Mouse (Mus musculus) neural tube, embryonic 15.5 days (tissue): ENCODE data around the gene Trip10. TPM values are rescaled to one million over a fixed set of nuclear protein-coding genes. Genes with fewer than 3 reads are reported as not detected.

ENCODE experiments used
- ATAC-seq: fragments of 200-750 bp; cut with Nextera tagmentation; 2 replicates; pipeline ENCODE4 v1.8.0; 2017; ENCODE audit warnings: mild to moderate bottlenecking, moderate TSS enrichment, moderate library complexity; ENCODE audit not compliant: low FRiP score
- H3K27ac ChIP-seq: fragments of 300-500 bp; sonication (generic); replicated peaks from 2 replicates; pipeline ENCODE4 v1.5.1; 2015; ENCODE audit warnings: mild to moderate bottlenecking, inconsistent platforms
- H3K27me3 ChIP-seq: fragments of 300-500 bp; sonication (generic); replicated peaks from 2 replicates; pipeline ENCODE4 v1.6.1; 2015; ENCODE audit warnings: inconsistent platforms
- H3K36me3 ChIP-seq: fragments of 300-500 bp; sonication (generic); 2 replicates; pipeline ENCODE4 v1.6.1; 2015; ENCODE audit warnings: inconsistent platforms
- H3K4me1 ChIP-seq: fragments of 300-500 bp; sonication (generic); 2 replicates; pipeline ENCODE4 v1.6.1; 2015; ENCODE audit warnings: inconsistent platforms
- H3K4me2 ChIP-seq: fragments of 300-500 bp; sonication (generic); 2 replicates; pipeline ENCODE4 v1.6.1; 2015; ENCODE audit warnings: inconsistent platforms, mild to moderate bottlenecking, moderate library complexity
- H3K4me3 ChIP-seq: fragments of 300-500 bp; sonication (generic); replicated peaks from 2 replicates; pipeline ENCODE4 v1.5.1; 2015; ENCODE audit warnings: mild to moderate bottlenecking, inconsistent platforms
- H3K9ac ChIP-seq: fragments of 300-500 bp; sonication (generic); replicated peaks from 2 replicates; pipeline ENCODE4 v1.6.1; 2015; ENCODE audit warnings: mild to moderate bottlenecking, inconsistent platforms
- H3K9me3 ChIP-seq: fragments of 300-500 bp; sonication (generic); replicated peaks from 2 replicates; pipeline ENCODE4 v1.6.1; 2016; ENCODE audit warnings: inconsistent platforms
- WGBS: fragments of 180-500 bp; shearing (Covaris S2); methylation state at CpG from one replicate; pipeline ENCODE4 v1.1.7; 2015; ENCODE audit warnings: mixed read lengths; 5-methylcytosine and 5-hydroxymethylcytosine counted together
- polyA plus RNA-seq: library from polyadenylated mRNA; unstranded; fragments of >200 nt; fragmentation: Nextera tagmentation; extraction: Ambion mirVana; gene quantifications from 2 replicates; pipeline ENCODE4 v1.2.1, GENCODE M21; 2015

Gene Trip10
- polyA plus RNA-seq, 1 experiment from 2014 or later = 9.3 TPM

DNA sequence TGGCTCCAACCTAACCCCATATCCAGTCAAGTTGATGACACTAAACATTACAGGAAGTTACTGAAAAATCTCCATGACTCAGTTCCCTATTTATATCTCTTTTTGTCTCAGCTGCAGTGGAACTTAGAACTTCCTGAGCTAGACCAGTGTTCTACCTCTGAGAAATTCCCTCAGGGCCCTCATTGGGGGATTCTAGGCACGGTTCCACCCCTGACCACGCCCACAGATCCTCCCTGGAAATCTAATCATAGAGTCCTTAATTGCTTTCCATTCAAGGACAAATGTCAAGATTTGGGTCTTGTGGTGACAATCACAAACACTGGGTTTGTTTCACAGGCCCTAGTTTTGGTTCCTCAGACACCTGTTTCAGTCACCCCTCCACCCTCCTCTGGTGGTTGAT lies 35.8 kb downstream of the Trip10 start:
- Histone ChIP-seq H3K9ac (no peak overlapping the region), H3K36me3 (no peaks in the 10 kb centered on the region), H3K27ac (no peak overlapping the region), H3K9me3 (no peaks in the 10 kb centered on the region), H3K4me1 (no peaks in the 10 kb centered on the region), H3K4me2 (no peak overlapping the region), H3K4me3 (no peak overlapping the region), H3K27me3 (no peaks in the 10 kb centered on the region)
- no peak for ATAC-seq
- 65% methylated on average over 2 of the region's 2 CpGs for WGBS

DNA sequence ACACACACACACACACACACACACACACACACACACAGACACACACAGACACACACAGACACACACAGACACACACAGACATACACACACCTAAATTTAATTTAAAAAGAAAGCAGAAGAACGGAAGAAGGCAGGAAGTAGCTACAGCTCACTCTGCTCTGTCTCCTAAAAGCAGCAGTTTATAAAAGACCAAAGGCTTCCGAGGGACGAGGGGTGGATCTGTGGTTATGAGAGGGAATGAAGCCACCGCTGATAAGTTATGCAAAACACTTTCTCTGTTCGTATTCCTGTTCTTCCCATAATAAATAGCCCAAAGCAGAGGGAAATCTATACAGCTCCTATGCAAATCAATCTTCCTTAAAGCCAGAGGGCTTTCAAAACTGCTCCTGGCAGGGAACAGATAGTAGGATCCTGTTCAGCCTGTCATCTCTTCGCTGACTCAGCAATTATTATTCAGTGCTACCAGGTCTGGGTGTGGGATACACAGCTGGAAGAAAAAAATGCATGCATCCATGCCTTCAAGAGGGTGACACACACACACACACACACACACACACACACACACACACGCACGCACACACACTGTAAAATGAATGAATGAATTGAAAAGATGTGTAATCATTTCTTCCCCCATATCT lies 37.6 kb downstream of the Trip10 start:
- Histone ChIP-seq H3K4me1 (no peaks in the 10 kb centered on the region), H3K9ac (no peak overlapping the region), H3K27me3 (no peaks in the 10 kb centered on the region), H3K27ac (no peak overlapping the region), H3K9me3 (no peaks in the 10 kb centered on the region), H3K4me3 (no peak overlapping the region), H3K36me3 (no peaks in the 10 kb centered on the region), H3K4me2 (no peak overlapping the region)
- no peak for ATAC-seq
- 71% methylated on average over 8 of the region's 8 CpGs for WGBS

DNA sequence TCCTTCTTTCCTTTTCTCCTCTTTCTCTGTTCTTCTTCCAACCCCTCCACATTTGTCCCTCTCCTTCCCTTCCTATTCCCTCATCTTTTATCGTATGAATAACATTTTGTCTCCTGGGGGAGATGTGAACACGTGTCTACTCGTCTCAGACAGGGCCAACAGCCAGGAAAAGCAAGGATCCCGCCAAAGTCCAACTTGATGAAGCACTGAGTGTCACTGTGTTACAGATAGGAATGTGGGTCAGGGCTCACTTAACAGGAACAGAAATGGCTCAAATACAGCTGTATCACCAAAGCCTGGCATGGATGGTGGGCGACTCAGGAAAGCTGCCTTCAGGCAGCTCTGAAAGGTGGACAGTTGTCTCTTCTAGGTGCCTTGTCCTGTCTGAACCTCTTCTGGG lies 40.0 kb downstream of the Trip10 start:
- Histone ChIP-seq H3K36me3 (no peaks in the 10 kb centered on the region), H3K27ac (no peak overlapping the region), H3K9me3 (no peaks in the 10 kb centered on the region), H3K27me3 (no peaks in the 10 kb centered on the region), H3K9ac (no peak overlapping the region), H3K4me3 (no peak overlapping the region), H3K4me2 (no peak overlapping the region), H3K4me1 (no peaks in the 10 kb centered on the region)
- ATAC-seq = no peak
- WGBS = 90% methylated on average over 5 of the region's 5 CpGs

DNA sequence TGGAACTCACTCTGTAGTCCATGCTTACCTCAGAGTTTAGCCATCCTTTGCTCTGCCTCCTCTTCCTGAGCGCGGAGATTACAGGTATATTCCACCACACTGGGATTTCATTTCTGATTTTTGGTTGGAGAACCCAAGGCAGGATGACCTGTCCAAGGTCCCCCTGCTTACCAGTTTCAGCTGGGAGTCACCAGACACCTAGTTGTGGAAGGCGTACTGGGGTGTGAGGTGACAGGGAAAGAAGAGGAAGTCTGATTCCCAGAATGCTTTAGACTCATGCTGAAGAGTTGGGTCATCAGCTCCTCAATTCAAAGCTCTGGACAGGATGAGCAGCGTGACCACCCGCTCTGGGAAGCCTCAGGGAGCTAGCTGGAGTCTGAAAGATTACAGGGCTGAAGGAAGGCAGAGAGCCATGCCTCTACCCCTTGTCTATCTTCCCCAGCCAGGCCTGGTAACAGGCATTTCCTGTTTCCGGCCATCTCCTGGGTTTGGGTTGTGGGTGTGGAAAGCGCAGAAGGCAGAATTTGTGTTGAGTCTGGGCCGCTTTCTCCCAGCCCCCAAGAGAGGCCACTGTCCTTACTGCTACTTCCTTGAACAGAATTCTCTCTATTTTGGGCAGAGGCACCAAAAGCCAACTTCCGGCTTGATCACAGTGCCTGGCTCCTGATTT lies 40.9 kb downstream of the Trip10 start:
- Histone ChIP-seq H3K9ac (no peak overlapping the region), H3K9me3 (no peaks in the 10 kb centered on the region), H3K4me2 (no peak overlapping the region), H3K4me1 (no peaks in the 10 kb centered on the region), H3K27me3 (no peaks in the 10 kb centered on the region), H3K36me3 (no peaks in the 10 kb centered on the region), H3K27ac (no peak overlapping the region), H3K4me3 (no peak overlapping the region)
- no peak for ATAC-seq
- WGBS = 91% methylated on average over 9 of the region's 9 CpGs

DNA sequence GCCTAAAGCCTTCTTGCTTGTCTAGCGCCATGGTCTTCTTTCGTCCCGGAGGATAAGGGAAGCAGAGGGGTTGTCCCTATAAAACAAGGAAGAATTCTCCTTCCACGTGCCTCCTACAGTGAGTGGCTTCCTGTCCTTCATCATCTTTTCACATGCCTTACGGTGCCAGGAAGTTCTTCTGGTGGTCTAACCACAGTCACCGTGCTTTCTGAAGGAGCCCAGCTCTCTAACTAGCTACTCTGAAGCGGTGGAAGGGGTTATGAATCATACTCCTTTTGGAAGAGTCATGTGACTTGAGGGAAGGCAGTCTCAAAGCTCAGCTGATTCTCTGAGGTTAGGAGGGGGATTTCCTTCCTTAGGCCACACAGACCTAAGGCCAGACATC lies 41.4 kb downstream of the Trip10 start:
- Histone ChIP-seq H3K27me3 (no peaks in the 10 kb centered on the region), H3K27ac (no peak overlapping the region), H3K9ac (no peak overlapping the region), H3K36me3 (no peaks in the 10 kb centered on the region), H3K4me1 (no peaks in the 10 kb centered on the region), H3K4me2 (no peak overlapping the region), H3K9me3 (no peaks in the 10 kb centered on the region), H3K4me3 (no peak overlapping the region)
- 84% methylated on average over 7 of the region's 7 CpGs for WGBS
- no peak for ATAC-seq

DNA sequence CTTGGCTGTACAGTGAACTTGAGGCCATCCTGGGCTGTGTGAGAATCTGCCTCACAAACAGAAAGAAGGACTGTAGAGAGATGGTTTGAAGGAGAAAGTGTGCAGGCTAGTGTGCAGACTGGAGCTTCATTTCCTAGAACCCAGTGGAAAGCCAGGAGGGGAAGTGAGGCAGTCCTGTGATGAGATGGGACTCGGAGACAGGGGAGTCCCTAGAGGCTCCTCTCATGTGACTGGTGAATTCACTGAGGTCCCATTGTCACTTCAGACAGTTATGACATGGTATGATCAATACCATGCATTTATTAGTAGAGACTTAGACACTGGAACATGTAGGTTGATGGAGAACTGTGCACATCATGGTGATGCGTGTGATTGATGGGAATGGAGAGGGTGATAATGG lies 43.0 kb downstream of the Trip10 start:
- Histone ChIP-seq H3K9me3 (no peaks in the 10 kb centered on the region), H3K4me1 (no peaks in the 10 kb centered on the region), H3K27ac (no peak overlapping the region), H3K9ac (no peak overlapping the region), H3K4me2 (no peak overlapping the region), H3K4me3 (no peak overlapping the region), H3K27me3 (no peaks in the 10 kb centered on the region), H3K36me3 (no peaks in the 10 kb centered on the region)
- WGBS = 87% methylated on average over 2 of the region's 2 CpGs
- no peak for ATAC-seq

DNA sequence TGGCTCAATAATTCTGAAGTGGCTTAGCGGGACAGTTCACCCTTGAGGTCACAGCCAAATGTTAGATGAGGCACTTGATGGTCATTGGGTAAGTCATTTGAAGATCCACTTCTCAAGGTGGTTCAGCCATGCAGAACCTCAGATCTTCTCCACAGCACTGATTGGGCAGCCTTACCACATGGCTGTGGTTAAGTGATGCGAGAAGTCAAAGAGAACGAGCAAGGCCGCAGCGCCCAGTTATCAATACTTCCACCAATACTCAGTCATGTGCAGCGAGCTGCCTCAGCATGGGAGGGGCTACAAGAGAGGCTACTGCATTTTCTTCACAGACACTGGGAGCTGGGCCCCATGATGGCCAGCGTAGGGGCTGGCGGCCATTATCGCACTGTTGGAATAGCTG lies 43.7 kb downstream of the Trip10 start:
- Histone ChIP-seq H3K27ac (no peak overlapping the region), H3K4me3 (no peak overlapping the region), H3K9me3 (no peaks in the 10 kb centered on the region), H3K4me2 (no peak overlapping the region), H3K36me3 (no peaks in the 10 kb centered on the region), H3K27me3 (no peaks in the 10 kb centered on the region), H3K9ac (no peak overlapping the region), H3K4me1 (no peaks in the 10 kb centered on the region)
- 94% methylated on average over 9 of the region's 9 CpGs for WGBS
- no peak for ATAC-seq

DNA sequence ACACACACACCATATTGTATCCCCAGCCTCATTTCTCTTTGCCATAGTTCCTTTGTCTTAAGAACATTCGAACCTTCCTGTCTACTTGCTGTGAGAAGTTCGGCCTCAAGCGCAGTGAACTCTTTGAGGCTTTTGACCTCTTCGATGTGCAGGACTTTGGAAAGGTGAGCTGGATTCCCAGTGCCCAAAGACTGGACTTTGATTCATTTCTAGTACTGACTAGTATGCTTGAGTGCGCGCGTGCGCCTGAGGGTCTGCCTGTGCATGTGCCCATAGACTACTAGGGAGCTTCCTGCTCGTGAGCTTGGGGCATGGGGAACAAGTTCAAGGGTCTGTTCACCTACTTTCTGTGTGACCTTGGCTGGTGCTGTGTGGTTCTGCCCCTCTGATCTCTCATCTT lies 46.7 kb downstream of the Trip10 start:
- Histone ChIP-seq H3K27ac (no peak overlapping the region), H3K9ac (no peak overlapping the region), H3K36me3 (no peaks in the 10 kb centered on the region), H3K4me1 (no peaks in the 10 kb centered on the region), H3K9me3 (no peaks in the 10 kb centered on the region), H3K4me3 (no peak overlapping the region), H3K4me2 (no peak overlapping the region), H3K27me3 (no peaks in the 10 kb centered on the region)
- 94% methylated on average over 9 of the region's 9 CpGs for WGBS
- no peak for ATAC-seq

DNA sequence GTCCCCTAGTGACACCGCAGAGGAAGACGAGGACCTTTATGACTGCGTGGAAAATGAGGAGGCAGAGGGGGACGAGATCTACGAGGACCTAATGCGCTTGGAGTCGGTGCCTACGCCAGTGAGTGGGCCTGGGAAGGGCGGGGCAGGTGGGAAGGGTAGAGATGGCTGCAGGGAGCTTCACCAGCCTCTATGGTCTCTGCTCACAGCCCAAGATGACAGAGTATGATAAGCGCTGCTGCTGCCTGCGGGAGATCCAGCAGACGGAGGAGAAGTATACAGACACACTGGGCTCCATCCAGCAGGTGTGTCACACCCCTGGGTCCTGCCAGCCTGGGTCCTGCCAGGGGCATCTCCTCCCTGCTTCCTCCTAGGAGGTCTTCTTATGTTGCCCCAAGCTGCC lies 47.8 kb downstream of the Trip10 start:
- H3K9me3 ChIP-seq = no peaks in the 10 kb centered on the region
- WGBS = 90% methylated on average over 12 of the region's 12 CpGs
- no peaks in the 10 kb centered on the region for H3K27me3 ChIP-seq

DNA sequence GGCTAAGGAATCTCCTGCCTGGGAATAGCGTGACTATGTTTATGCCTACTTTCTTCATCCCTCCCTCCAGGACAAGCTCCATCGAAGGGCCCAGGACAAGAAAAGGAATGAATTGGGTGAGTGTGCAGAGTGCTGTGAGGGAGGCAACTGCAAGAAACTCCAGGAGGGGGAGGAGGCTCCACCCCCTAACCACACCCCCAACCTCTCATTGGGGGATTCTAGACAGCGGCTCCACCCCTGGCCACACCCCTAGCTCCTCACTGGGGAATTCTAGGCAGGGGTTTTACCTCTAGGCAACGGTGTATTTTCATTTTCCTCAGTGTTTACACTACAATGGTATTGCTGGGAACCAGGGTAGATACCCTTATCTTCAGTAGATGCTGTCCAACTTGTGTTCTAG lies 56.3 kb downstream of the Trip10 start:
- no peak for ATAC-seq
- H3K36me3 ChIP-seq = no peaks in the 10 kb centered on the region
- 70% methylated on average over 4 of the region's 4 CpGs for WGBS
- H3K27me3 ChIP-seq = no peaks in the 10 kb centered on the region
- no peak overlapping the region for H3K4me2 ChIP-seq
- no peak overlapping the region for H3K4me3 ChIP-seq
- no peak overlapping the region for H3K27ac ChIP-seq
- no peaks in the 10 kb centered on the region for H3K9me3 ChIP-seq
- no peak overlapping the region for H3K9ac ChIP-seq
- H3K4me1 ChIP-seq = no peaks in the 10 kb centered on the region

More for the DNA sequence above, 47.8 kb downstream of the Trip10 start:
- no peak for ATAC-seq
- H3K9ac ChIP-seq = no peak overlapping the region
- H3K4me3 ChIP-seq = no peak overlapping the region
- H3K4me1 ChIP-seq = no peaks in the 10 kb centered on the region
- H3K36me3 ChIP-seq = no peaks in the 10 kb centered on the region
- H3K4me2 ChIP-seq = no peak overlapping the region
- no peak overlapping the region for H3K27ac ChIP-seq

DNA sequence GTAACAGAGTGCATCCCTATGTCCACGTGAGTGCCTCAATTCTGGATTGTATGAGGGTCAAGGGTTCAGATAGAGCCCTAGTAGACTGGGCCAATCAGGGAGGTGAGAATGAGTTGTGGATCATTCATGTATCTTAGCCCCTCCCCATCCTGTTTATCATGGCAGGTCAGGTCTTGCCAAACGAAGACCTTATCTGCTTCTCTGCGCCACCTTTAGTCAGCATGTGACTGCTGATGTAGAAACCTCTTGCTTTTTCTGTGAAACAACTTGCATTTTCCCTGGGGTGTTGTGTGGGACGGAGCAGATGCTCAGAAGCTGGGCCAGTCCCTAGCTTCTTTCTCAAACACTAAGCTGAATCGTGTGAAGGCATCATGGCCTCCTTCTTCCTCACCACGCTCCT lies 57.8 kb downstream of the Trip10 start:
- Histone ChIP-seq H3K9ac (no peak overlapping the region), H3K27me3 (no peaks in the 10 kb centered on the region), H3K27ac (no peak overlapping the region), H3K36me3 (no peaks in the 10 kb centered on the region), H3K4me3 (no peak overlapping the region), H3K9me3 (no peaks in the 10 kb centered on the region), H3K4me1 (no peaks in the 10 kb centered on the region), H3K4me2 (no peak overlapping the region)
- whole genome bisulfite sequencing = 84% methylated on average over 6 of the region's 6 CpGs
- ATAC-seq = no peak

DNA sequence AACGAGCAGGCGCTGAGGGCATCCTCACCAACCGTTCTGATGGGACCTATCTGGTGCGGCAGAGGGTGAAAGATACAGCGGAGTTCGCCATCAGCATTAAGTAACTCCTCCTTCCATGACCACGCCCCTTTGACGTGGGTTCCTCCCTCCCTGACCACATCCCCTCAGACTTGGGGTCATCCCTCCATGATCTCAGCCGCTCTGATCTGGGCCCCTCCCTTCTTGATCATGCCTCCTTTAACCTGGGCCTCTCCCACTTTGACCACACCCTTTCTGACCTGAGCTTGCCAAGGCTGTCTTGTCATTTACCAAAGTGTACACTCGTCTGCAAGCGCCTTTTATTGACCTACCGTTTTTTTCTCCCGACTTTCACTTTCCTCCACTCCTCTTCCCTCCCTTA lies 62.5 kb downstream of the Trip10 start:
- Histone ChIP-seq H3K27me3 (no peaks in the 10 kb centered on the region), H3K9ac (no peak overlapping the region), H3K9me3 (no peaks in the 10 kb centered on the region), H3K4me2 (no peak overlapping the region), H3K27ac (no peak overlapping the region), H3K4me1 (no peaks in the 10 kb centered on the region), H3K36me3 (no peaks in the 10 kb centered on the region), H3K4me3 (no peak overlapping the region)
- WGBS = 46% methylated on average over 13 of the region's 13 CpGs
- ATAC-seq = no peak
